Mouse (Mus musculus) intestine, embryonic 14.5 days (tissue): ENCODE measurements around the gene Prr11. TPM values are rescaled to one million over a fixed set of nuclear protein-coding genes. Genes with fewer than 3 reads are reported as not detected.
"Not testable (repeated sequence)": the region's sequence is repeated elsewhere in the genome, so short reads cannot be mapped to it uniquely, and the experiment has no call there.

Source experiments
- ATAC-seq: fragments of 200-750 bp; cut with Nextera tagmentation; replicated peaks from 2 replicates; pipeline ENCODE4 v1.8.0; 2017; ENCODE audit warnings: low read depth, moderate number of reproducible peaks, moderate TSS enrichment, moderate library complexity; ENCODE audit not compliant: low FRiP score, low TSS enrichment
- DNase-seq: peaks from one replicate; pipeline ENCODE4 v3.0.0-alpha.2; 2018; ENCODE audit warnings: low spot score
- H3K27ac ChIP-seq: fragments of 300-500 bp; sonication (generic); 2 replicates; pipeline ENCODE4 v1.5.1; 2014; ENCODE audit warnings: low read depth, mild to moderate bottlenecking, control low read depth
- H3K27me3 ChIP-seq: fragments of 300-500 bp; sonication (generic); replicated peaks from 2 replicates; pipeline ENCODE4 v1.6.1; 2014; ENCODE audit warnings: low read length, control low read depth; ENCODE audit not compliant: control insufficient read depth, insufficient read depth
- H3K36me3 ChIP-seq: fragments of 300-500 bp; sonication (generic); 2 replicates; pipeline ENCODE4 v1.6.1; 2014; ENCODE audit warnings: low read length, control low read depth; ENCODE audit not compliant: control insufficient read depth, insufficient read depth
- H3K4me1 ChIP-seq: fragments of 300-500 bp; sonication (generic); replicated peaks from 2 replicates; pipeline ENCODE4 v1.6.1; 2014; ENCODE audit warnings: low read length, control low read depth, mixed read lengths; ENCODE audit not compliant: control insufficient read depth, insufficient read depth
- H3K4me2 ChIP-seq: fragments of 300-500 bp; sonication (generic); 2 replicates; pipeline ENCODE4 v1.6.1; 2014; ENCODE audit warnings: low read length
- H3K4me3 ChIP-seq: fragments of 300-500 bp; sonication (generic); 2 replicates; pipeline ENCODE4 v1.5.1; 2014; ENCODE audit warnings: low read depth, low read length, control low read depth, mixed read lengths
- H3K9ac ChIP-seq: fragments of 300-500 bp; sonication (generic); 2 replicates; pipeline ENCODE4 v1.6.1; 2014; ENCODE audit warnings: mild to moderate bottlenecking, low read length
- H3K9me3 ChIP-seq: fragments of 300-500 bp; sonication (generic); 2 replicates; pipeline ENCODE4 v1.6.1; 2016; ENCODE audit warnings: low read length, control low read depth; ENCODE audit not compliant: control insufficient read depth
- WGBS: fragments of 180-500 bp; shearing (Covaris S2); extraction: QIAGEN DNeasy Blood & Tissue Kit; methylation state at CpG from one replicate; pipeline ENCODE4 v1.1.7; 2014; 5-methylcytosine and 5-hydroxymethylcytosine counted together
- microRNA counts: library from miRNA; unstranded; fragments of <30 nt; microRNA quantifications from one replicate; lab custom pipeline; 2016
- microRNA-seq: library from miRNA; unstranded; fragments of <30 nt; microRNA quantifications from one replicate; pipeline ENCODE4, GENCODE M21; 2016
- polyA plus RNA-seq: library from polyadenylated mRNA; unstranded; fragments of >200 nt; fragmentation: Nextera tagmentation; extraction: Ambion mirVana; gene quantifications from 2 replicates; pipeline ENCODE4 v1.2.1, GENCODE M21; 2014

Prr11 gene
- polyA plus RNA-seq, 1 experiment from 2014 or later = 12.0 TPM

GRCm38 (mm10) chr11:87062087-87062486, 46.4 kb downstream of the Prr11 start:
- H3K4me3 ChIP-seq = no peak overlapping the region
- H3K36me3 ChIP-seq = no peaks in the 10 kb centered on the region
- no peaks in the 10 kb centered on the region for H3K9me3 ChIP-seq
- no peak overlapping the region for H3K9ac ChIP-seq
- H3K4me2 ChIP-seq = no peak overlapping the region
- no peak for ATAC-seq
- H3K27ac ChIP-seq = no peak overlapping the region
- no peaks in the 10 kb centered on the region for H3K27me3 ChIP-seq
- no peak for DNase-seq
- H3K4me1 ChIP-seq = no peaks in the 10 kb centered on the region
- 56% methylated on average over 3 of the region's 3 CpGs for WGBS

- WGBS = 95% methylated on average over 2 of the region's 2 CpGs
- Histone ChIP-seq H3K4me3 (no peak overlapping the region), H3K27ac (no peak overlapping the region), H3K36me3 (no peaks in the 10 kb centered on the region), H3K9me3 (no peaks in the 10 kb centered on the region), H3K4me1 (no peaks in the 10 kb centered on the region), H3K4me2 (no peak overlapping the region), H3K9ac (no peak overlapping the region), H3K27me3 (no peaks in the 10 kb centered on the region)
- no peak for DNase-seq
- no peak for ATAC-seq
Measured at GRCm38 (mm10) chr11:87060410-87060809, 48.1 kb downstream of the Prr11 start.

GRCm38 (mm10) chr11:87056286-87056685, 52.2 kb downstream of the Prr11 start:
- 0 out of 2 replicates have a peak, but pooled peaks cover 2% of the 10 kb centered on the region for H3K36me3 ChIP-seq
- ATAC-seq (no peak), DNase-seq (no peak)
- no peaks in the 10 kb centered on the region for H3K9me3 ChIP-seq
- H3K4me3 ChIP-seq = no peak overlapping the region
- no peak overlapping the region for H3K27ac ChIP-seq
- 85% methylated on average over 6 of the region's 6 CpGs for WGBS
- no peaks in the 10 kb centered on the region for H3K4me1 ChIP-seq
- no peaks in the 10 kb centered on the region for H3K27me3 ChIP-seq
- H3K4me2 ChIP-seq = no peak overlapping the region
- H3K9ac ChIP-seq = no peak overlapping the region

DNA sequence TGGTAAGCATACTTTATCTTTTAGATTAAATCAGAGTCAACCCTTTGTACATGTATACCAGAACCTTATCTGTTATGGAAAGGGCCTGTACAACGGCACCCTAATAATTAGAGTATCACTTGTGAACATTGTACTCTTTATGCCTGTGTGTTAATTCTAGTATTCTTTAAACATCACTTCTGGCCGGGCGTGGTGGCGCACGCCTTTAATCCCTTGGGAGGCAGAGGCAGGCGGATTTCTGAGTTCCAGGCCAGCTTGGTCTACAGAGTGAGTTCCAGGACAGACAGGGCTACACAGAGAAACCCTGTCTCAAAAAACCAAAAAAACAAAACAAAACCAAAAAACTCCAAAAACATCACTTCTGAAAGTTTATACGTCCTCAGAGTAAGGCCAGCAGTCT, 59.6 kb downstream of the Prr11 start:
- H3K4me2 ChIP-seq, H3K9ac ChIP-seq, H3K27me3 ChIP-seq, H3K36me3 ChIP-seq, H3K9me3 ChIP-seq, H3K27ac ChIP-seq, ATAC-seq, H3K4me3 ChIP-seq, H3K4me1 ChIP-seq, DNase-seq: not testable (repeated sequence)
- WGBS = 91% methylated on average over 7 of the region's 7 CpGs

GRCm38 (mm10) chr11:87046968-87047367, 61.5 kb downstream of the Prr11 start:
- no peaks in the 10 kb centered on the region for H3K27me3 ChIP-seq
- DNase-seq (no peak), ATAC-seq (no peak)
- 83% methylated on average over 5 of the region's 5 CpGs for WGBS
- H3K36me3 ChIP-seq = no peaks in the 10 kb centered on the region
- H3K9me3 ChIP-seq = no peaks in the 10 kb centered on the region
- H3K4me1 ChIP-seq = no peaks in the 10 kb centered on the region
- H3K27ac ChIP-seq = no peak overlapping the region
- H3K4me2 ChIP-seq = no peak overlapping the region
- H3K9ac ChIP-seq = no peak overlapping the region
- H3K4me3 ChIP-seq = no peak overlapping the region

- no peak for ATAC-seq
- H3K9me3 ChIP-seq = no peaks in the 10 kb centered on the region
Measured at GRCm38 (mm10) chr11:87043052-87043451, 65.5 kb downstream of the Prr11 start.

GRCm38 (mm10) chr11:87039307-87039963, 69.1 kb downstream of the Prr11 start:
- H3K4me2 ChIP-seq = no peak overlapping the region
- H3K4me3 ChIP-seq = no peak overlapping the region
- no peak overlapping the region for H3K9ac ChIP-seq
- no peak overlapping the region for H3K27ac ChIP-seq
- ATAC-seq = no peak
- no peaks in the 10 kb centered on the region for H3K27me3 ChIP-seq
- H3K36me3 ChIP-seq = 0 out of 2 replicates have a peak, but pooled peaks cover 8% of the 10 kb centered on the region
- H3K4me1 ChIP-seq = no peaks in the 10 kb centered on the region
- no peaks in the 10 kb centered on the region for H3K9me3 ChIP-seq
- 66% methylated on average over 9 of the region's 9 CpGs for WGBS
- DNase-seq = no peak

More at GRCm38 (mm10) chr11:87043052-87043451, 65.5 kb downstream of the Prr11 start:
- H3K36me3 ChIP-seq = 0 out of 2 replicates have a peak, but pooled peaks cover 8% of the 10 kb centered on the region
- no peak overlapping the region for H3K4me2 ChIP-seq
- no peaks in the 10 kb centered on the region for H3K4me1 ChIP-seq
- no peak overlapping the region for H3K27ac ChIP-seq
- no peaks in the 10 kb centered on the region for H3K27me3 ChIP-seq
- no peak for DNase-seq
- 82% methylated on average over 3 of the region's 3 CpGs for WGBS
- no peak overlapping the region for H3K4me3 ChIP-seq
- H3K9ac ChIP-seq = no peak overlapping the region

MicroRNA genes within 50 kb of the gene (microRNA counts, 519-probe panel; counts per million panel counts)
- 5,176 counts per million, percentile 89 among the panel's probes with 10 or more counts for microRNA mmu-miR-301a (lab: Ali Mortazavi, UCI)

Small RNA genes within 50 kb of the gene (microRNA-seq; reads per million reads assigned to microRNA genes)
- 2,315 reads per million, percentile 85 among the genes with 10 or more reads in this experiment for gene Mir301

Other genes with a start within 250 kb of the Prr11 start
- gene Ypel2, start 115.0 kb downstream of the Prr11 start, polyA plus RNA-seq = 5.3 and 5.9 TPM in 2 replicates
- gene Gdpd1, start 34.6 kb downstream of the Prr11 start, polyA plus RNA-seq = 21.7 and 23.0 TPM in 2 replicates
- 21.0 and 23.2 TPM in 2 replicates for gene Smg8, start 21.9 kb downstream of the Prr11 start, polyA plus RNA-seq
- gene Ska2, start 526 bp upstream of the Prr11 start, polyA plus RNA-seq = 52.4 and 60.0 TPM in 2 replicates
- 31.3 and 39.4 TPM in 2 replicates for gene Trim37, start 18.4 kb upstream of the Prr11 start, polyA plus RNA-seq